Mouse (Mus musculus): ENCODE data around the gene Fiz1. TPM values are rescaled to one million over a fixed set of nuclear protein-coding genes. Genes with fewer than 3 reads are reported as not detected.

Fiz1 gene
- polyA plus RNA-seq (2012; rRNA removed): 79.3 and 85.2 TPM in 2 replicates

DNA sequence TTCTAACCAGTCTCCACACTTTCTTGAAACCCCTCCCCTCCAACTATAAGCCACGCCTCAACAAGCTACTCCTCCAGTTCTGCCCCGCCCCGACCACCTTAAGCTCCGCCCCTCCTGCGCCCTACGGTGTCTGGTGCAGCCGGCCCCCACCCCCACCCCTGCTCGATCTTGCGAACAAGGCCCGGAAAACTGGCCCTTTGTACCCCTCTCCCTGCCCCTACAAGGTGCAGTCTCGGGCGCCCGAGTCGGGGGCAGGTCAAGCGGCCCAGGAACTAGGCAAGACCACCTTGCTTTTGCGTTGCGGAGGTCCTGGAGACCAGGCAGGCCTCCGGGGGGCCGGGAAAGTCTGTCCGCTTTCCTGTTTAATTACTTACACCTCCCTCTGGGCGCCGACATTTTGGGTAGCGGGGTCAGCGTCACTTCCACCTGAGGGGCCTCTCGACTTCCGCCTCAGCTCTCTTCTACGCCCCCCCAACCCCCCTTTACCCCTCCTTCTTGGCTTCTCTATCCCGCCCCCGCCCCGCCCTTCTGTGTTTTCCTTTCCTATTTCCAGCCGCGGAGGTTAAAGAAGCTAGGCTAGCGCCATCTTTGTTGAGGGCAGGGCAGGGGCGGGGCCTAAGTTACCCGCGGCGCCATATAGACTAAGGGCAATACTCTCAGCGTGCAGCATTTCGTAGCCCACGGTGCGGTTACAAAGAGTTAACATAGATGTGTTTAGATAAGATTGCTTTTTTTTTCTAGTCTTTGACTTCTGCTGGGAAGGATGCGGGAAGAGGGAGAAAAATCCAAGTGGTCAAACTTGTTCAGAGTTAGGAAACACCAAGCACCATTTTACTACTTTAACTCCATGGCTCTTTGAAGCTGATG, at the start of gene Fiz1, which contains the start of gene Zfp524:
Gene Fiz1, minus strand, starts transcription at position 447 of the 867 bp plus-strand sequence.
Gene Zfp524, plus strand, starts transcription at position 165 of the 867 bp plus-strand sequence.
- WGBS: under 1% methylated on average over 42 of the region's 42 CpGs
- H3K36me3 ChIP-seq (ENCODE audit: control insufficient read depth, insufficient read depth, low read length): peaks cover 31% of the 10 kb centered on the region
- H3K27me3 ChIP-seq (ENCODE audit: control insufficient read depth, insufficient read depth, low read length): no peaks in the 10 kb centered on the region; the same call in 1 of the 2 replicates
- peak; percentile 97 for DNase-seq
- 0 out of 2 replicates have a peak, but pooled peaks cover under 1% of the 10 kb centered on the region for H3K4me1 ChIP-seq (replicated peaks; ENCODE audit: control insufficient read depth, insufficient read depth, low read length)
- TF ChIP-seq POLR2A (IDR thresholded peaks at IDR 0.05; ENCODE audit: control insufficient read depth, extremely low read depth, insufficient read depth, low read length, poor library complexity) (peak; percentile 47; the same call in 1 of the 2 replicates), CTCF (IDR thresholded peaks at IDR 0.05; ENCODE audit: borderline replicate concordance, control insufficient read depth, extremely low read depth, insufficient read depth, low read length, poor library complexity) (peak; percentile 13; the same call in 1 of the 2 replicates)
- H3K4me3 ChIP-seq (ENCODE audit: control insufficient read depth, insufficient read depth, low read length): peak within 1 kb of the TSS; percentile 79
- H3K27ac ChIP-seq (ENCODE audit: control insufficient read depth, insufficient read depth, low read length): peak within 1 kb of the TSS; percentile 96

DNA sequence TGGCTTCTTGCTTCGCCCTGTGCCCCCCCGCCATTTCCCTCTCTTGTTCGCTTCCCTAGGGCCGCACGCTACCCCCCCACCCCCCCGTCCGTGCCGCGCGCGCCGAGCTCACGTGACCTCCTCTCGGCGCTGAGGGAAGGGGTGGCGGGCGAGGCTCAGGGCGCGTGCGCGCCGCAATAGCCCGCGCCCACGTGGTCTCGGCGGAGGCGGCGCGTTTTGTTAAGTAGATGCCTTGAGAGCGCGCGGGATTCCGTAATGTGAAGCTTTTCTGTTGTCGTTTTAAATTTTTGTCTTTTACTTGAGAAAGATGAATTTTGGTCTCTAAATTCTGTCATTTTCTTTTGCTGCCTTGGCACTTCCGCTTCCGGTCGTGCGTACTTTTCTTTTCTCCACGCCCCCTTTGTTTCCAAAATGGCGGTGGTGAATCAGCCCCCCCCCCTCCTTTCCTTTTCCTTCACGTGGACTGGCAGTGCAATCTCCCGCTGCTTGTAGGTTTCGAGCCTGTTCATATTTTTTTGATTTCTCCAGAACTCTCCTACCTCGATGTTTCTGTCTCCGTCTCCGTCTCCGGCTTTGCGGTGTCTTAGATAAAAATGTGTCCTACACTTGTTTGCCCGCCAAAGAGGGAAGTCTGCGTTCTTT, 48.0 kb upstream of the Fiz1 start:
- peak overlapping the region; percentile 59 for H3K4me3 ChIP-seq (ENCODE audit: control insufficient read depth, insufficient read depth, low read length)
- H3K27me3 ChIP-seq (ENCODE audit: control insufficient read depth, insufficient read depth, low read length): no peaks in the 10 kb centered on the region
- WGBS: 0% methylated on average over 51 of the region's 51 CpGs
- H3K27ac ChIP-seq (ENCODE audit: control insufficient read depth, insufficient read depth, low read length): peak overlapping the region; percentile 76
- H3K4me1 ChIP-seq (replicated peaks; ENCODE audit: control insufficient read depth, insufficient read depth, low read length): peaks cover 13% of the 10 kb centered on the region
- no peak for TF ChIP-seq CTCF (IDR thresholded peaks at IDR 0.05; ENCODE audit: borderline replicate concordance, control insufficient read depth, extremely low read depth, insufficient read depth, low read length, poor library complexity)
- TF ChIP-seq POLR2A (IDR thresholded peaks at IDR 0.05; ENCODE audit: control insufficient read depth, extremely low read depth, insufficient read depth, low read length, poor library complexity): no peak; the same call in 1 of the 2 replicates
- DNase-seq: no peak
- H3K36me3 ChIP-seq (ENCODE audit: control insufficient read depth, insufficient read depth, low read length): peaks cover 11% of the 10 kb centered on the region

DNA sequence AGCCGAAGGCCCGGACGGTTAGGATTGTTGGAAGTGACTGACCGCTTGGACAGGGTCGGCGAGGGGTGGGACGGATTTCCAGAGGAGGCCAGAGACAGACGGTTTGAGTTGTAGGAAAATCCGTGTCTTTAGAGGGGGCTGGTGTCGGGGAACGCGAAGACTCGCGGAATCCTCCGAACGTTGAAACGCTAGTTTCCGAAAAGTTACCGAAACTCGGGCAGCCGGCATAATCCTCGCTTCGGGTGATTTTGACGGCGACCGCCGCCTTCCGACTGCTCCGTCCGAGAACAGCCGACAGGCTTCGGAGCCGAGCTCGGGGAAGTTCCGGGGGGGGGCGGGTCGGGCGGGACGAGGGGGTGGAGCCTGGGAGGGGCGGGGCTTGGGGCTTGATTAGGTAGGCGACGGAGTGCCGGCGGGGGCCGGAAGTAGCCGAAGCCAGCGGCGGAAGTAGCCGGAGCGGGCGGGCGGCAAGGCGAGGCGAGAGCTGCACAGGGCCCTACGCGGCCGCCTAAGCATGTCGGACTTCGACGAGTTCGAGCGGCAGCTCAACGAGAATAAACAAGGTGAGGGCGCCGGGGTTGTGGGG, 47.4 kb upstream of the Fiz1 start, which contains the start of gene U2af2:
Gene U2af2, plus strand, starts transcription at position 370 of the 586 bp plus-strand sequence.
- Histone ChIP-seq H3K27me3 (ENCODE audit: control insufficient read depth, insufficient read depth, low read length) (peaks cover 4% of the 10 kb centered on the region; the same call in 1 of the 2 replicates), H3K36me3 (ENCODE audit: control insufficient read depth, insufficient read depth, low read length) (peaks cover 8% of the 10 kb centered on the region), H3K4me1 (replicated peaks; ENCODE audit: control insufficient read depth, insufficient read depth, low read length) (peaks cover 15% of the 10 kb centered on the region), H3K4me3 (ENCODE audit: control insufficient read depth, insufficient read depth, low read length) (peak within 1 kb of the TSS; percentile 85), H3K27ac (ENCODE audit: control insufficient read depth, insufficient read depth, low read length) (peak within 1 kb of the TSS; percentile 97)
- under 1% methylated on average over 65 of the region's 65 CpGs for WGBS
- peak; percentile 95 for DNase-seq
- no peak for TF ChIP-seq CTCF (IDR thresholded peaks at IDR 0.05; ENCODE audit: borderline replicate concordance, control insufficient read depth, extremely low read depth, insufficient read depth, low read length, poor library complexity)
- peak; percentile 84 for TF ChIP-seq POLR2A (IDR thresholded peaks at IDR 0.05; ENCODE audit: control insufficient read depth, extremely low read depth, insufficient read depth, low read length, poor library complexity)

DNA sequence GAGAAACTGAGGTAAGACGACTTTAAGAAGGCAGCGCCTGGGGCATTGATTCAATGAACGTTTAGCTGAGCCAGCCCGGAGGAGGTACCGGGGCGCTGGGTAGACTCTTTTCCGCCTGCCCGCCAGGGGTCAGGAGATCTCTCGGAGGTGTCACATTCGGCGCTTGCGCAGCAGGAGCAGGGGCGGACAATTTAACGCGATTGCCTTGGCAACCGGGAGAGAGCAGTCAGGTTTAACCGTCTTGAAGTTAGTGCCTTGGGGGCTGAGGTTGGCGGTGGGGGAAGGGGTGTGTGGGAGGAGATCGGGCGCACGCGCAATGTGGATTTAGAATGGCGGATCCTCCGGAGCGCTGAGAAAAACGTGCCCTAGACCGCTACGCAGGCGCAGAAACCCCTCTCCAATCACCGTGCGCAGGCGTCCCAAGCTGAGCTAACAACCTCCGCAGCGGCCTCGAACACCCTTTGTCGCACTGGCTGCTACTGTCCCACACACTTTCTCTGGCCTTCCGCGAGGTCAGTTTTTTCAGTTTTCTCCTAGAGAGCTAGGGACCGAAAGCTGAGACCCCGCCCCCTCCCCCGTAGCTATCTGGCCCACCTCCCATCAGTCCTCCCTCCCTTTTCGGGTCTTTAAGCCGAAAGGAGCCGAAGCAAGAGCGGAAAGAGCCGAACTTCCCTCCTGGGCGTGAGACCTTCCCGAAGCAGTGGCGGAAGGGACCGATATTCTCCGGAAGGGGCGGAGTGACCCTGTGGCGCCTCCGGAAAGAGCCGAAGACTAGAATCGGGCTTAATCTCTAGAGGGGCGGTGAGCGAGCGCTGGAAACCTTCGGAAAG, 46.7 kb upstream of the Fiz1 start:
- 0 out of 2 replicates have a peak, but pooled peaks cover 1% of the 10 kb centered on the region for H3K36me3 ChIP-seq (ENCODE audit: control insufficient read depth, insufficient read depth, low read length)
- H3K4me3 ChIP-seq (ENCODE audit: control insufficient read depth, insufficient read depth, low read length): peak overlapping the region; percentile 85
- DNase-seq: peak; percentile 99
- under 1% methylated on average over 60 of the region's 60 CpGs for WGBS
- H3K4me1 ChIP-seq (replicated peaks; ENCODE audit: control insufficient read depth, insufficient read depth, low read length): peaks cover 18% of the 10 kb centered on the region
- H3K27ac ChIP-seq (ENCODE audit: control insufficient read depth, insufficient read depth, low read length): peak overlapping the region; percentile 97
- TF ChIP-seq CTCF (IDR thresholded peaks at IDR 0.05; ENCODE audit: borderline replicate concordance, control insufficient read depth, extremely low read depth, insufficient read depth, low read length, poor library complexity) (peak; percentile 77), POLR2A (IDR thresholded peaks at IDR 0.05; ENCODE audit: control insufficient read depth, extremely low read depth, insufficient read depth, low read length, poor library complexity) (no peak; the same call in 1 of the 2 replicates)
- peaks cover 7% of the 10 kb centered on the region; the same call in 1 of the 2 replicates for H3K27me3 ChIP-seq (ENCODE audit: control insufficient read depth, insufficient read depth, low read length)

DNA sequence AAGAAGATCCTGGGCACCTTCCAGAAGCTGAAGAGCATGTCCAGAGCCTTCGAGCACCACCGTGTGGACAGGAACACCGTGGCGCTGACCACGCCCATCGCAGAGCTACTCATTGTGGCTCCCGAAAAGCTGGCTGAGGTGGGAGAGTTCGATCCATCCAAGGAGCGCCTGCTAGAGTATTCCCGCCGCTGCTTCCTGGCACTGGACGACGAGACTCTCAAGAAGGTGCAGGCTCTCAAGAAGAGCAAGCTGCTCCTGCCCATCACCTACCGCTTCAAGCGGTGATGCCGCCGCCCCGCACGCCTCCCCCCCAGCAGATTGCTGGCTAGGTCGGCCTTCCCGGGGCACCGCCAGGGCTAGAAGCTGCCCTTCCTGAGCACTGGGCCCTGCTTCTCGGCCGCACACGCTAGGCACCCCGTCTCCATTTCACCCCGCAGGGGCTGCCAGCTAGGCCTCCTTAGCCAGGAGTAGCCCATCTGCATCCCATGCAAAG, 45.8 kb upstream of the Fiz1 start:
- WGBS: 3% methylated on average over 27 of the region's 27 CpGs
- TF ChIP-seq CTCF (IDR thresholded peaks at IDR 0.05; ENCODE audit: borderline replicate concordance, control insufficient read depth, extremely low read depth, insufficient read depth, low read length, poor library complexity) (peak; percentile 45; the same call in 1 of the 2 replicates), POLR2A (IDR thresholded peaks at IDR 0.05; ENCODE audit: control insufficient read depth, extremely low read depth, insufficient read depth, low read length, poor library complexity) (no peak)
- H3K27ac ChIP-seq (ENCODE audit: control insufficient read depth, insufficient read depth, low read length): peak overlapping the region; percentile 68; the same call in 1 of the 2 replicates
- no peaks in the 10 kb centered on the region for H3K36me3 ChIP-seq (ENCODE audit: control insufficient read depth, insufficient read depth, low read length)
- H3K27me3 ChIP-seq (ENCODE audit: control insufficient read depth, insufficient read depth, low read length): peaks cover 7% of the 10 kb centered on the region; the same call in 1 of the 2 replicates
- peak overlapping the region; percentile 57 for H3K4me3 ChIP-seq (ENCODE audit: control insufficient read depth, insufficient read depth, low read length)
- H3K4me1 ChIP-seq (replicated peaks; ENCODE audit: control insufficient read depth, insufficient read depth, low read length): peaks cover 18% of the 10 kb centered on the region
- DNase-seq: peak; percentile 65

Data from thymus, adult 2 months (tissue).